Mouse (Mus musculus): ENCODE data around the gene Dnaaf2. TPM values are rescaled to one million over a fixed set of nuclear protein-coding genes. Genes with fewer than 3 reads are reported as not detected.

Dnaaf2 gene
- polyA plus RNA-seq, 1 experiment from 2014 or later: 17.0 TPM

DNA sequence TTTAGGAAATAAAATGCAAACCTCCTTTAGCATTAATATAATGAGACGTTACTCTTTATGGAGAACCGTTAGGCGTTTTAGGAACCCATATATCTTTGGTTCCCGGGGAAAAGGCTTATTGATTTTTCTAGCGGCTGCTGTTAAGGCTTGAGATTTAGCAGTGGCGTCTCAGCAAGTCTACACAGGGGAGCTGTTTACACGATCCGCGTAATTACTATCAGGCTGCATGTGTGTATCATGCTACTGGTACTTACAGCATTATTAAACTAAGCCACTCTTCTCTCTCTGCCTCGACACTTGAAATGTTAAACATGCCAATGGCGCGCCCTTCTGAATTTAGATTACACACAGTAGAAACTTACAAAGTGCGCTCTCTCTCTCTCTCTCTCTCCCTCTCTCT is 48.2 kb downstream of the Dnaaf2 start:
- H3K4me1 ChIP-seq: no peaks in the 10 kb centered on the region
- no peak for DNase-seq (ENCODE audit: low spot score)
- 86% methylated on average over 13 of the region's 13 CpGs for WGBS
- H3K27ac ChIP-seq (replicated peaks): no peak overlapping the region
- no peaks in the 10 kb centered on the region for H3K9me3 ChIP-seq (replicated peaks)
- no peaks in the 10 kb centered on the region for H3K27me3 ChIP-seq (ENCODE audit: low read depth, poor library complexity, severe bottlenecking)
- no peaks in the 10 kb centered on the region for H3K36me3 ChIP-seq
- no peak overlapping the region for H3K4me3 ChIP-seq

DNA sequence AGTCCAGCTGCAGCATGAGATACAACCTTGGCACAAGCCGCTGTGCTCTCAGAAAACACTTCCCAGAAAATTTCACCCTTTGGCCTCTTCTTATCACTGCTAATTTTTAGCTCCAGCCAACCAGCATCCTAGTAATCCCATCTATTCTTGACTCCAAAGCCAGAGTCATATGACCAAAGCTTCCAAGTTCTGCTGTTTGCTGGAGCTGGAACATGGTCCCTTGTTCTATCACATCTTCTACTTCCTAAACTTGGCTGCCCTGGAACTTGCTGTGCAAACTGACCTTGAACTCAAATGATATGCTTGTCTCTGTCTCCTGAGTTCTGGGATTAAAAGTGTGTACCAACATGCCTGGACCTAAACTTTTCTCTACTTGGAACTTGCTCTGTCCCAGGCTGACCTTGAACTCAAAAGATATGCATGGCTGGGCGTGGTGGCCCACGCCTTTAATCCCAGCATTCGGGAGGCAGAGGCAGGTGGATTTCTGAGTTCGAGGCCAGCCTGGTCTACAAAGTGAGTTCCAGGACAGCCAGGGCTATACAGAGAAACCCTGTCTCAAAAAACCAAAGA is 51.0 kb downstream of the Dnaaf2 start:
- no peak overlapping the region for H3K4me3 ChIP-seq
- no peak overlapping the region for H3K27ac ChIP-seq (replicated peaks)
- peaks cover 9% of the 10 kb centered on the region; the same call in 1 of the 2 replicates for H3K4me1 ChIP-seq
- H3K36me3 ChIP-seq: no peaks in the 10 kb centered on the region
- no peaks in the 10 kb centered on the region for H3K27me3 ChIP-seq (ENCODE audit: low read depth, poor library complexity, severe bottlenecking)
- no peaks in the 10 kb centered on the region for H3K9me3 ChIP-seq (replicated peaks)
- DNase-seq (ENCODE audit: low spot score): no peak
- WGBS: 91% methylated on average over 5 of the region's 5 CpGs

DNA sequence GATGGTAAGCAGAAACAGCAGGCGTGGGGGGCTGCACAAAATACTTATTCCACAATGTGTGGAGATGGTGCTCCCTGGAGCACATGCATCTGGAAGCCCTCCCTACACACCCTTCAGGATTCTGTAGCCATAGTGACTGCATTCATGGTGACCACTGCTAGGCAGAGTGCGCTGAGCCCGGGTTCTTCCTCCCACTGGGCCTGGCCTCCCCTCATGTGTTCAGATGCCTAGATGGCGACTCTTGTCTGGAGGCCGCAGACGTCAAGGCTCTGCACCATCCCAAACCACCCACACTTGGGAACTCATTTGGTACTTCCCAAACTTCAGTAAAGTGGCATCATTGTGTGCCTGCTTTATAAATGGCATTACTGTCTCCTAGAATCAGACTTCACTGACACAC is 54.8 kb downstream of the Dnaaf2 start:
- 66% methylated on average over 6 of the region's 6 CpGs for WGBS
- Histone ChIP-seq H3K4me1 (peaks cover 9% of the 10 kb centered on the region; the same call in 1 of the 2 replicates), H3K27me3 (ENCODE audit: low read depth, poor library complexity, severe bottlenecking) (no peaks in the 10 kb centered on the region), H3K9me3 (replicated peaks) (no peaks in the 10 kb centered on the region), H3K36me3 (no peaks in the 10 kb centered on the region), H3K27ac (replicated peaks) (no peak overlapping the region), H3K4me3 (no peak overlapping the region)
- DNase-seq (ENCODE audit: low spot score): no peak

DNA sequence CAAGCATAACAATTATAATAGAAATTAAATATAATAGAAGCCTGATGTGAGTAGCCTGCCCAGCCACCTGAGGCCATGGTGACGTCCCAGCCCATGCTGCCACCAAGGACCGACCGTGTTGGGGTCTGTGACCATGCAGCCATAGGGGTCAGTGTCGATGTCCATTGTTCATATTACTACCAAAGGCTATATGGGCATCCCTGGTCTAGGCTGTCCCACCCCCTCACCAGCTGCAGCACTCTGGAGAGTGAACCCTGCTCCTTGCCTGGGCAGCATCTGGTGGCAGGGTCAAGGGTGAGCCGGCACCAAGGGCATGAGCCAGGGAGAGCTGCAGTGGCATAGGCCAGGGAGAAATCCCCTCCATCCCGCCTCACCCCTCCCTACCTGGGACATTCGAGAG is 58.4 kb downstream of the Dnaaf2 start:
- Histone ChIP-seq H3K27ac (replicated peaks) (no peak overlapping the region), H3K4me3 (no peak overlapping the region), H3K36me3 (no peaks in the 10 kb centered on the region), H3K4me1 (peaks cover 9% of the 10 kb centered on the region; the same call in 1 of the 2 replicates), H3K27me3 (ENCODE audit: low read depth, poor library complexity, severe bottlenecking) (no peaks in the 10 kb centered on the region), H3K9me3 (replicated peaks) (no peaks in the 10 kb centered on the region)
- 88% methylated on average over 7 of the region's 7 CpGs for WGBS
- DNase-seq (ENCODE audit: low spot score): no peak

DNA sequence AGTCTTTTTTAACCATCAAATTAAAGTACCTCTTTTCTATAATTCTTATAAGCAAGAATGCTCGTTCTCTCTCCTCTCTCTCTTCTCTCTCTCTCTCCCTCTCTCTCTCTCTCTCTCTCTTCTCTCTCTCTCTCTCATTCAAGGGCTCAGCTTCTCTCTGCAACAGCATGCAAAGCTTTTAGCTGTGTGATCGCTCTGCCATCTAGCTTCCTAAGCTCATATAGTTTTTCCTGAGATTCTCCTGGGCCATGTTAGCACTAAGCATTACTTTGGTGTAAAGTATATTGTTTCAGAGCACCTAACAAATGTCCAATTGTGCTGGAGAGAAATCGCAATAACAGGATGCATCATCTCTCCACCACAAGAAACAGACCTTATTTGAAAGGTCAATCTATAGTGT is 59.0 kb downstream of the Dnaaf2 start:
- H3K27me3 ChIP-seq (ENCODE audit: low read depth, poor library complexity, severe bottlenecking): no peaks in the 10 kb centered on the region
- H3K4me1 ChIP-seq: peaks cover 9% of the 10 kb centered on the region; the same call in 1 of the 2 replicates
- H3K9me3 ChIP-seq (replicated peaks): no peaks in the 10 kb centered on the region
- DNase-seq (ENCODE audit: low spot score): no peak
- 88% methylated on average over 3 of the region's 3 CpGs for whole genome bisulfite sequencing
- no peaks in the 10 kb centered on the region for H3K36me3 ChIP-seq
- H3K4me3 ChIP-seq: no peak overlapping the region
- no peak overlapping the region for H3K27ac ChIP-seq (replicated peaks)

Small RNA genes lying within 50 kb of the gene (microRNA-seq; reads per million reads assigned to microRNA genes)
- gene Gm47287: not detected
- gene Gm47295: 1.5 reads per million

Other genes starting within 250 kb of the Dnaaf2 start
- gene Rps29, start 39.2 kb downstream of the Dnaaf2 start, polyA plus RNA-seq (2016; fragmentation: Nextera tagmentation; extraction: Ambion mirVana): 1,159 and 1,322 TPM in 2 replicates
- 33.3 and 35.8 TPM in 2 replicates for gene Lrr1, start 29.6 kb downstream of the Dnaaf2 start, polyA plus RNA-seq (2016; fragmentation: Nextera tagmentation; extraction: Ambion mirVana)
- gene Rpl36al, start 14.3 kb downstream of the Dnaaf2 start, polyA plus RNA-seq (2016; fragmentation: Nextera tagmentation; extraction: Ambion mirVana): 467 and 542 TPM in 2 replicates
- 32.6 and 34.3 TPM in 2 replicates for gene Mgat2, start 14.3 kb downstream of the Dnaaf2 start, polyA plus RNA-seq (2016; fragmentation: Nextera tagmentation; extraction: Ambion mirVana)
- 49.8 and 57.0 TPM in 2 replicates for gene Gm49383, start 1.3 kb downstream of the Dnaaf2 start, polyA plus RNA-seq (2016; fragmentation: Nextera tagmentation; extraction: Ambion mirVana)
- gene Gm49384, start 5.8 kb upstream of the Dnaaf2 start, polyA plus RNA-seq (2016; fragmentation: Nextera tagmentation; extraction: Ambion mirVana): 43.8 and 51.4 TPM in 2 replicates
- 28.8 and 34.5 TPM in 2 replicates for gene Pole2, start 29.8 kb upstream of the Dnaaf2 start, polyA plus RNA-seq (2016; fragmentation: Nextera tagmentation; extraction: Ambion mirVana)
- gene Klhdc1, start 42.7 kb upstream of the Dnaaf2 start, polyA plus RNA-seq (2016; fragmentation: Nextera tagmentation; extraction: Ambion mirVana): 2.5 and 3.1 TPM in 2 replicates
- gene Klhdc2, start 98.3 kb upstream of the Dnaaf2 start, polyA plus RNA-seq (2016; fragmentation: Nextera tagmentation; extraction: Ambion mirVana): 208 and 218 TPM in 2 replicates
- gene Nemf, start 158.7 kb upstream of the Dnaaf2 start, polyA plus RNA-seq (2016; fragmentation: Nextera tagmentation; extraction: Ambion mirVana): 96.6 and 97.2 TPM in 2 replicates
- gene Arf6, start 173.7 kb upstream of the Dnaaf2 start, polyA plus RNA-seq (2016; fragmentation: Nextera tagmentation; extraction: Ambion mirVana): 32.2 and 34.4 TPM in 2 replicates
- gene Gm9887, start 174.0 kb upstream of the Dnaaf2 start, polyA plus RNA-seq (2016; fragmentation: Nextera tagmentation; extraction: Ambion mirVana): 1.2 and 1.3 TPM in 2 replicates

Data from midbrain, embryonic 10.5 days (tissue).